Mouse (Mus musculus): ENCODE measurements at regions not wholly inside any gene's neighbourhood (a gene's known extent, or its start where the extent isn't known, plus 50 kb on each side); places are given as distances from the start of the nearest gene placed in this dataset.

GRCm38 (mm10) chr2:18445809-18446208 is 53.2 kb upstream of the Dnajc1 start:
- H3K27ac ChIP-seq (ENCODE audit: low read depth, low read length) = no peak overlapping the region
- ATAC-seq (peak; percentile 64; the same call in 1 of the 2 replicates), DNase-seq (peak; percentile 11)
- no peak overlapping the region for H3K4me2 ChIP-seq (ENCODE audit: low read depth)
- no peak for TF ChIP-seq CTCF (IDR thresholded peaks at IDR 0.05; ENCODE audit: low read depth)
- H3K9me3 ChIP-seq (ENCODE audit: low read length) = no peaks in the 10 kb centered on the region
- no peak overlapping the region for H3K4me3 ChIP-seq (ENCODE audit: low read depth, low read length)
- no peaks in the 10 kb centered on the region for H3K36me3 ChIP-seq (ENCODE audit: insufficient read depth)
- no peak overlapping the region for H3K9ac ChIP-seq
- H3K4me1 ChIP-seq (ENCODE audit: insufficient read depth) = no peaks in the 10 kb centered on the region
- 20% methylated on average over 1 of the region's 1 CpGs for WGBS
- no peaks in the 10 kb centered on the region for H3K27me3 ChIP-seq (ENCODE audit: insufficient read depth, low read length)

Measured in forebrain, postnatal 0 days (tissue).